Mouse (Mus musculus): ENCODE measurements around the gene Dnal4.

- TF ChIP-seq CTCF (IDR thresholded peaks at IDR 0.05; ENCODE audit: control insufficient read depth, insufficient read depth, insufficient read length) (no peak), MYOD1 (IDR thresholded peaks at IDR 0.05; ENCODE audit: control insufficient read depth, insufficient read length, low read depth) (no peak), USF1 (IDR thresholded peaks at IDR 0.05; ENCODE audit: low read depth) (no peak), FOSL1 (IDR thresholded peaks at IDR 0.05; ENCODE audit: insufficient read depth, low read length, poor library complexity, severe bottlenecking) (no peak)
These were observed 16.7 kb downstream of the Dnal4 start for GRCm38 (mm10) chr15:79760956-79761355.

Measured in C2C12 (cell line).